Mouse (Mus musculus) testis, adult 10 weeks (tissue): ENCODE results near the gene Itga10. TPM values are rescaled to one million over a fixed set of nuclear protein-coding genes. Genes with fewer than 3 reads are reported as not detected.

Source experiments
- polyA plus RNA-seq: library from polyadenylated mRNA; stranded (reverse); fragments of 350-450 nt; fragmentation: Illumina TruSeq; extraction: RNeasy Lipid Tissue Mini Kit (QIAGEN cat#74804); gene quantifications from one replicate; pipeline ENCODE4 v1.2.3, GENCODE M21; 2014; ENCODE audit warnings: low read depth, low replicate concordance

Gene Itga10
- 0.17 TPM for polyA plus RNA-seq

DNA sequence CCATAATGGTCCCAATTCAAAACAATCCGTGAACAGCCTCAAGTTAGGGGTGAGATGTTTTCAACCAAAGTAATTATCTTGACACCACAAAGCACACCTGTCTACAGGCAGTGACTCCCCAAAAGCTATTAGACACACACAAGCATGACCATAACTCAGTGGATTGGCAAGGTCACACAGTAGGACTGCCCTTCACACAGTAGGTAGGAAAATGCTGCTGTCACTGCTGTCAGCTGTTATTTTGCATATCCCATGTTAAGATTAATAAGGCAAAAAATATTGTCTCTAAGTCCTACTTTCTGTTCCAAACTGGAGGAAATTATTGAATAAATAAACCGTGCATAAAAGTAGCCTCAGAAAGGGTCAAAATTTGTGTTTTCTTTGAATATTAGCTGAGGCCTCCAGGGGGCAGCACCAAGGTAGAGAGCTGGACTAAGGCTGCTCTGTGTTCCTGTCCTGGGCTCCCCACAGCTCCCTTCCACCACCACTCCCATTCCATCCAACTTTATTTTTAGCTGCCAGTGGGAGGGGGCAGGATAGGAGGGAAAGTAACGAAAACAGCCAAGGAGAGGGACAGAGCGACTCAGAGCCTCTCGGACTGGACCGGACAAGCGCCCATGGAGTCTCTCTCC lies at the start of gene Itga10:
Itga10 (plus strand) TSS at position 567 of the 632 bp plus-strand sequence.

GRCm38 (mm10) chr3:96596228-96596707 lies 49.1 kb upstream of the Itga10 start, which contains the start of gene Ankrd34a:
TSS of gene Ankrd34a (plus strand) at chr3:96596636.

GRCm38 (mm10) chr3:96600639-96601250 lies 44.6 kb upstream of the Itga10 start, which contains the start of gene Lix1l:
TSS of gene Lix1l (plus strand) at chr3:96601149.

GRCm38 (mm10) chr3:96629729-96630600 lies 15.4 kb upstream of the Itga10 start, which contains the start of gene Rbm8a:
TSS of gene Rbm8a (plus strand) at chr3:96629933.

GRCm38 (mm10) chr3:96634928-96635879 lies 10.2 kb upstream of the Itga10 start, which contains the start of the genes Pex11b and Gm42957:
TSS of gene Pex11b (plus strand) at chr3:96635376.
TSS of gene Gm42957 (plus strand) at chr3:96635474.

DNA sequence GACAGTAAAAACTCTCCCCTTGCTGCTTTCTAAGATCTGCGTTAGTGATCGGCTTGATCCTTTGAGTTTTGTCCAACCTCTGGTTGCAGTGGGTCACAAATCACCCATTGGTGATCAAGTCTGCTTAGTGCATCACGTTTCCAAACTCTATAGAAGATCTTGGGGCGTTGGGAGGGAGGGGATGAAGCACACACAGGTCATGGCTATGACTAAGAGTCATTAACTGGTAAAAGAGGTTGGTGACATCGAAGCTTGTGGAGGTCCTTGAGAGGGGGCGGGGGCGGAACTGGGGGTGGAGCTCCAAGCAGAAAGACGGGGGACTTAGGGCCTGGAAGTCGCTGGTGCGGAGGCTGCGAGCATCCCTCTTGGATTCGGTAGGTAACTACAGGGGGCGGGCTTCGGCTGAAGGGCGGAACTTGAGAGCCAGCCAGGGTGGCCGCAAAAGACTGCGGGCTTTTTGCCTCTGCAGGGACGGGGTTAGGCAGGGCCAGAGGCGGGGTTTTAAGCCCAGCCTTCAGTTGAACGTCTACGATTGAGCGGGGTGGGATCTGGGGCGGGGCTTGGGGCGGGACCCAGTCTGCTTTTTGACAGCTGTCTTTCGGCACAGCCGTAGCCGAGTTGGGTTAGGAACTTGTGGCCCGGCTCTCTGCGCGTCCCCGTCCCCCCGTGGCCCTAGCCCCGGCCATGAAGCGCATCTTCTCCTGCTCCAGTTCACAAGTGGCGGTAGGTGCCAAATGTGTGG lies 24.5 kb downstream of the Itga10 start, which contains the start of gene Ankrd35:
Ankrd35 (plus strand) TSS at position 405 of the 742 bp plus-strand sequence.

DNA sequence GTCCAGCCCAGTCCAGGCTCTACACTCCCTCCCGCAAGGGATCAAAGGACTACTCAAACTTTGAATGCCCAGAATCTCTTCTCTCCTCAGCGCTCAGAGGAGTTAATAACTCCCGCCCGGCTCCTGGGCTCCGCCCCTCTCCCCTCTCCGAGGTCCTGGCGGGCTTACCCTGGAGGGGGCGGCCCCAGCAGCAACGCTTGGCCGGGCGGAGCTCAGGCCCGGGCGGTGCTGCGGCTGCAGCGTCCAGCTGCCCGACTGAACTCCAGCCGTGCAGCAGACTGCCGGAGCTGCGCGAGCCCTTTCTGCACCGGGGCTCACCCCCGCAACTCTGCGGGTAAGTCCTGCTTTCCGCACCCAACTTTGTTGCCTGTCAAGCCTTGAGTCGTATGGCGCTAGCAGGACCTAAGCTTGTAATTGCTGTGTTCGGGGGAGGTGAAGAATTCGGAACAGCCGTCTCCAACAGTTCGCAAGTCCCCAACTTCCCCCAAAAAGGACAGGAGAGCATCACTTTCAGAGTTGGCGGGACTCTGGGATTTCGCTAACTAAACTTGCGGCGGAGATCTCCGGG lies 50.9 kb downstream of the Itga10 start, which contains the start of gene Pias3:
Pias3 (plus strand) TSS at position 187 of the 568 bp plus-strand sequence.

GRCm38 (mm10) chr3:96707903-96708683 lies 62.7 kb downstream of the Itga10 start, which contains the start of gene Nudt17:
TSS of gene Nudt17 (minus strand) at chr3:96708562.

Other genes with a start within 250 kb of the Itga10 start
- 3.0 TPM for gene BC107364, start 193.3 kb upstream of the Itga10 start, polyA plus RNA-seq
- 5.7 TPM for gene Hfe2, start 120.4 kb upstream of the Itga10 start, polyA plus RNA-seq
- 45.4 TPM for gene Txnip, start 87.6 kb upstream of the Itga10 start, polyA plus RNA-seq
- not detected for gene Gm16253, start 68.6 kb upstream of the Itga10 start, polyA plus RNA-seq
- gene Polr3gl, start 51.4 kb upstream of the Itga10 start, polyA plus RNA-seq = 42.6 TPM
- gene Ankrd34a, start 48.9 kb upstream of the Itga10 start, polyA plus RNA-seq = not detected
- 10.0 TPM for gene Lix1l, start 44.4 kb upstream of the Itga10 start, polyA plus RNA-seq
- gene Rbm8a, start 15.7 kb upstream of the Itga10 start, polyA plus RNA-seq = 20.2 TPM
- gene Pex11b, start 10.2 kb upstream of the Itga10 start, polyA plus RNA-seq = 22.0 TPM
- gene Gm42957, start 10.1 kb upstream of the Itga10 start, polyA plus RNA-seq = not detected
- gene Ankrd35, start 24.5 kb downstream of the Itga10 start, polyA plus RNA-seq = 0.17 TPM
- gene Pias3, start 50.8 kb downstream of the Itga10 start, polyA plus RNA-seq = 1.3 TPM
- 0.10 TPM for gene Nudt17, start 63.0 kb downstream of the Itga10 start, polyA plus RNA-seq
- gene Polr3c, start 82.0 kb downstream of the Itga10 start, polyA plus RNA-seq = 29.0 TPM
- 36.1 TPM for gene Rnf115, start 82.1 kb downstream of the Itga10 start, polyA plus RNA-seq
- gene Pdzk1, start 183.7 kb downstream of the Itga10 start, polyA plus RNA-seq = 152 TPM
- not detected for gene Cd160, start 183.8 kb downstream of the Itga10 start, polyA plus RNA-seq